Mouse (Mus musculus) CH12.LX (cell line): Measurements from ENCODE around the gene Siglecg. TPM values are rescaled to one million over a fixed set of nuclear protein-coding genes. Genes with fewer than 3 reads are reported as not detected.

Source experiments
- DNase-seq: peaks from one replicate; pipeline ENCODE4 v3.0.0-alpha.2; 2013; ENCODE audit errors: extremely low read depth
- H3K27ac ChIP-seq: 2 replicates; pipeline ENCODE4 v1.5.1; 2012; ENCODE audit warnings: low read depth, mild to moderate bottlenecking, control low read depth, moderate library complexity; ENCODE audit not compliant: insufficient read depth
- H3K27me3 ChIP-seq: replicated peaks from 2 replicates; pipeline ENCODE3; 2012; ENCODE audit warnings: inconsistent platforms
- H3K36me3 ChIP-seq, 2 experiments: replicated peaks in 1 of 2; 2 replicates each; pipeline versions ENCODE3 to v1.6.1; 2012; ENCODE audit warnings: inconsistent platforms in 1 of 2, low read length in 1 of 2, mild to moderate bottlenecking in 1 of 2, mixed read lengths in 1 of 2, moderate library complexity in 1 of 2; ENCODE audit not compliant: control insufficient read depth in 1 of 2, insufficient read depth in 1 of 2
- H3K4me1 ChIP-seq, 2 experiments: 2 replicates each; pipeline ENCODE4 v1.6.1; 2012; ENCODE audit warnings: inconsistent platforms in 1 of 2, moderate library complexity in 1 of 2; ENCODE audit not compliant: insufficient read depth in 2 of 2, control insufficient read depth in 1 of 2
- H3K4me2 ChIP-seq: 2 replicates; pipeline ENCODE4 v1.6.1; 2012; ENCODE audit warnings: low read depth, mild to moderate bottlenecking, control low read depth; ENCODE audit not compliant: poor library complexity, insufficient read depth, severe bottlenecking
- H3K4me3 ChIP-seq, 3 experiments: fragments of 150-350 bp in 1 of 3; sonication (generic) in 1 of 3; replicated peaks in 1 of 3; 2 replicates each; pipeline versions ENCODE3 to v1.5.1; 2011 to 2012; ENCODE audit warnings: low read depth in 2 of 3, low read length in 2 of 3, mild to moderate bottlenecking in 2 of 3, moderate library complexity in 2 of 3, control low read depth in 1 of 3, improper control_type of control experiment in 1 of 3, inconsistent platforms in 1 of 3, mixed read lengths in 1 of 3; ENCODE audit not compliant: poor library complexity in 1 of 3
- H3K79me2 ChIP-seq: replicated peaks from 2 replicates; pipeline ENCODE4 v1.6.1; 2012; ENCODE audit warnings: mild to moderate bottlenecking, moderate library complexity; ENCODE audit not compliant: control insufficient read depth, poor library complexity, insufficient read depth, severe bottlenecking; ENCODE audit errors: extremely low read depth
- H3K9ac ChIP-seq: 2 replicates; pipeline ENCODE4 v1.6.1; 2012; ENCODE audit warnings: low read depth, mild to moderate bottlenecking, control low read depth, moderate library complexity; ENCODE audit not compliant: insufficient read depth
- H3K9me3 ChIP-seq: replicated peaks from 2 replicates; pipeline ENCODE3; 2012; ENCODE audit warnings: low read length, inconsistent platforms, mixed read lengths
- CHD1 ChIP-seq: IDR thresholded peaks from 2 replicates; pipeline ENCODE4 v1.6.1; 2012; ENCODE audit warnings: low read depth, low read length, improper control_type of control experiment, inconsistent platforms
- CTCF ChIP-seq, 2 experiments: IDR thresholded peaks in 1 of 2; conservative IDR thresholded peaks in 1 of 2; 2 replicates each; pipeline ENCODE4 v1.5.1; 2011 to 2012; ENCODE audit warnings: low read depth in 2 of 2, low read length in 2 of 2, improper control_type of control experiment in 1 of 2, inconsistent platforms in 1 of 2, mild to moderate bottlenecking in 1 of 2, moderate library complexity in 1 of 2
- ELF1 ChIP-seq: IDR thresholded peaks from 2 replicates; pipeline ENCODE4 v1.6.1; 2014; ENCODE audit warnings: low read depth, mild to moderate bottlenecking, inconsistent platforms, low read length, improper control_type of control experiment
- EP300 ChIP-seq: IDR thresholded peaks from 2 replicates; pipeline ENCODE4 v1.6.1; 2011; ENCODE audit warnings: low read length, improper control_type of control experiment
- IRF4 ChIP-seq: IDR thresholded peaks from 2 replicates; pipeline ENCODE4 v1.6.1; 2014; ENCODE audit warnings: low read depth, mild to moderate bottlenecking, inconsistent platforms, low read length, improper control_type of control experiment
- JUN ChIP-seq: IDR thresholded peaks from 2 replicates; pipeline ENCODE4 v1.6.1; 2011; ENCODE audit warnings: low read depth, mild to moderate bottlenecking, low read length, improper control_type of control experiment, moderate library complexity; ENCODE audit not compliant: insufficient read depth
- JUND ChIP-seq: conservative IDR thresholded peaks from 2 replicates; pipeline ENCODE4 v1.6.1; 2011; ENCODE audit warnings: low read depth, low read length, improper control_type of control experiment
- MAFK ChIP-seq: IDR thresholded peaks from 2 replicates; pipeline ENCODE4 v1.6.1; 2011; ENCODE audit warnings: low read length, improper control_type of control experiment; ENCODE audit not compliant: insufficient replicate concordance
- MAX ChIP-seq: IDR thresholded peaks from 2 replicates; pipeline ENCODE4 v1.6.1; 2011; ENCODE audit warnings: low read length, improper control_type of control experiment
- MXI1 ChIP-seq: IDR thresholded peaks from 2 replicates; pipeline ENCODE4 v1.6.1; 2011; ENCODE audit warnings: mild to moderate bottlenecking, low read depth, low read length, improper control_type of control experiment
- NRF1 ChIP-seq: IDR thresholded peaks from 2 replicates; pipeline ENCODE4 v1.6.1; 2014; ENCODE audit warnings: low read depth, mild to moderate bottlenecking, inconsistent platforms, low read length, improper control_type of control experiment, moderate library complexity
- RAD21 ChIP-seq: IDR thresholded peaks from 2 replicates; pipeline ENCODE4 v1.6.1; 2011; ENCODE audit warnings: low read depth, mild to moderate bottlenecking, low read length, improper control_type of control experiment, moderate library complexity
- SIN3A ChIP-seq: IDR thresholded peaks from 2 replicates; pipeline ENCODE4 v1.6.1; 2012; ENCODE audit warnings: low read length, improper control_type of control experiment, inconsistent platforms
- SMC3 ChIP-seq: IDR thresholded peaks from 2 replicates; pipeline ENCODE4 v1.6.1; 2011; ENCODE audit warnings: low read depth, low read length, improper control_type of control experiment
- TCF12 ChIP-seq: IDR thresholded peaks from 2 replicates; pipeline ENCODE4 v1.6.1; 2014; ENCODE audit warnings: low read depth, mild to moderate bottlenecking, inconsistent platforms, low read length, improper control_type of control experiment
- USF1 ChIP-seq: IDR thresholded peaks from 2 replicates; pipeline ENCODE4 v1.6.1; 2014; ENCODE audit warnings: low read depth, mild to moderate bottlenecking, inconsistent platforms, low read length, improper control_type of control experiment
- ZNF384 ChIP-seq: IDR thresholded peaks from 2 replicates; pipeline ENCODE4 v1.6.1; 2012; ENCODE audit warnings: low read depth, low read length, improper control_type of control experiment, inconsistent platforms
- dilution Hi-C: fragments of 300-500 bp; cut with MboI; formaldehyde crosslinking; loops from 2 replicates; pipeline ENCODE4 v1.14.3; 2020; ENCODE audit warnings: low sequenced_read_pairs; ENCODE audit not compliant: extremely low pct_unique_long_range_greater_than_20kb, extremely low pct_ligation_motif_present
- in situ Hi-C: fragments of 300-500 bp; cut with MboI; formaldehyde crosslinking; loops from 3 replicates; pipeline ENCODE4 v1.14.3; 2019; ENCODE audit warnings: low sequenced_read_pairs, low pct_ligation_motif_present, low pct_unique_long_range_greater_than_20kb, mixed read lengths
- polyA plus RNA-seq: library from polyadenylated mRNA; unstranded; fragments of >175 nt; gene quantifications from 2 replicates; pipeline ENCODE4 v1.2.1, GENCODE M21; 2012; ENCODE audit warnings: low read depth; ENCODE audit not compliant: insufficient read length
- total RNA-seq, 2 experiments: library from RNA; depleted of rRNA; stranded (reverse); fragments of 300-350 nt in 1 of 2; fragments of >200 nt in 1 of 2; gene quantifications; 2 replicates each; pipeline ENCODE4 v1.2.3; 2012 to 2014

Gene Siglecg
- total and polyA plus RNA-seq, 3 experiments = 29.7 to 58.2 (median 31.2) TPM

- H3K79me2 ChIP-seq = no peaks in the 10 kb centered on the region
- H3K27me3 ChIP-seq = no peaks in the 10 kb centered on the region
- H3K9me3 ChIP-seq = no peaks in the 10 kb centered on the region
- no peak within 1 kb of the TSS for H3K9ac ChIP-seq
- peaks cover 3 to 11% of the 10 kb centered on the region in 2 experiments; a peak in 3 of 4 replicates for H3K4me1 ChIP-seq
- no peak within 1 kb of the TSS for H3K4me2 ChIP-seq
- H3K4me3 ChIP-seq = no peak within 1 kb of the TSS
- in situ Hi-C loops (loop anchor here (5.0 to 10.0 kb wide), 3 partner anchors 41 to 178 kb away; no protein-coding TSS in a partner anchor), dilution Hi-C loops (no loop called here)
- TF ChIP-seq ZNF384 = no peak
- no peak for TF ChIP-seq USF1
- no peak for TF ChIP-seq NRF1
- no peak for TF ChIP-seq EP300
- no peak for TF ChIP-seq MAFK
- TF ChIP-seq TCF12 = no peak
- no peak for TF ChIP-seq MAX
- TF ChIP-seq SMC3 = no peak
- no peak for TF ChIP-seq IRF4
- TF ChIP-seq SIN3A = no peak
- no peak for TF ChIP-seq MXI1
- peaks cover 0 to 5% of the 10 kb centered on the region in 2 experiments for H3K36me3 ChIP-seq
- DNase-seq = no peak
- no peak within 1 kb of the TSS for H3K27ac ChIP-seq
Measured at GRCm38 (mm10) chr7:43462851-43463250, 54.8 kb downstream of the Siglecg start, which contains the start of gene Vsig10l. Gene Vsig10l, plus strand, starts transcription at chr7:43463151.

- Histone ChIP-seq H3K4me1 (peaks cover 3 to 11% of the 10 kb centered on the region in 2 experiments; a peak in 3 of 4 replicates), H3K79me2 (no peaks in the 10 kb centered on the region), H3K27ac (no peak overlapping the region), H3K4me2 (no peak overlapping the region), H3K9me3 (no peaks in the 10 kb centered on the region), H3K4me3 (no peak overlapping the region), H3K27me3 (no peaks in the 10 kb centered on the region), H3K9ac (no peak overlapping the region), H3K36me3 (no peaks in the 10 kb centered on the region)
- in situ Hi-C loops = loop anchor here (5.0 to 10.0 kb wide), 3 partner anchors 42 to 179 kb away; no protein-coding TSS in a partner anchor
- no peak for TF ChIP-seq JUN
- TF ChIP-seq ELF1 = no peak
- TF ChIP-seq RAD21 = no peak
- no peak for TF ChIP-seq CTCF (conservative IDR thresholded peaks at IDR 0.05 in 1 of 2, IDR thresholded peaks at IDR 0.05 in 1 of 2; ENCODE audit: low read depth in 2 of 2, low read length in 2 of 2)
- no peak for TF ChIP-seq JUND
- no peak for TF ChIP-seq CHD1
- no peak for DNase-seq
- dilution Hi-C loops = no loop called here
Measured at GRCm38 (mm10) chr7:43463976-43464375, 56.0 kb downstream of the Siglecg start.
